Comparison of ENCODE assay signal across 9 mouse cellular contexts in genomic region chr10:127353909-127354895, GRCm38 (mm10). TPM values are rescaled to one million over a fixed set of nuclear protein-coding genes. Genes with fewer than 3 reads are reported as not detected.
DNase-seq lines count a peak whose midpoint lies in the region; ATAC-seq and TF ChIP-seq lines count a peak whose summit lies in the region.
"Had no signal": no experiment of that assay in that cellular context is flagged by ENCODE, and none has a peak within 500 bp of the region (broad histone marks: within the 10 kb centered on the region; RNA-seq: fewer than 3 reads in every experiment).

Inhbe (minus strand) TSS chr10:127354411.

- no peak within 1 kb of the TSS for H3K9ac ChIP-seq in hindbrain, postnatal 0 days (replicated peaks; ENCODE audit: low read length)
- H3K9ac ChIP-seq in neural tube, embryonic 15.5 days (replicated peaks), result no peak within 1 kb of the TSS
- no peak within 1 kb of the TSS for H3K9ac ChIP-seq in forebrain, embryonic 12.5 days
- H3K9ac ChIP-seq in kidney, embryonic 14.5 days (ENCODE audit: low read depth, low read length), result no peak within 1 kb of the TSS

- no peak within 1 kb of the TSS for H3K4me3 ChIP-seq in hindbrain, postnatal 0 days (ENCODE audit: low read length)
- H3K4me3 ChIP-seq in hindbrain, embryonic 10.5 days, result no peak within 1 kb of the TSS
- H3K4me3 ChIP-seq in neural tube, embryonic 15.5 days (replicated peaks), result no peak within 1 kb of the TSS
- H3K4me3 ChIP-seq in forebrain, embryonic 12.5 days (replicated peaks), result no peak within 1 kb of the TSS
- no peak within 1 kb of the TSS for H3K4me3 ChIP-seq in kidney, embryonic 14.5 days (ENCODE audit: low read length)

- H3K36me3 ChIP-seq in hindbrain, postnatal 0 days (ENCODE audit: insufficient read depth, low read length), result no peaks in the 10 kb centered on the region
- H3K36me3 ChIP-seq in hindbrain, embryonic 10.5 days, result no peaks in the 10 kb centered on the region
- no peaks in the 10 kb centered on the region for H3K36me3 ChIP-seq in neural tube, embryonic 15.5 days
- no peaks in the 10 kb centered on the region for H3K36me3 ChIP-seq in forebrain, embryonic 12.5 days (replicated peaks)
- no peaks in the 10 kb centered on the region for H3K36me3 ChIP-seq in kidney, embryonic 14.5 days (ENCODE audit: control insufficient read depth, insufficient read depth, low read length)

- ATAC-seq in hindbrain, postnatal 0 days, result no peak
- ATAC-seq in neural tube, embryonic 15.5 days (ENCODE audit: low FRiP score), result no peak
- ATAC-seq in forebrain, embryonic 12.5 days (ENCODE audit: low FRiP score), result no peak
- ATAC-seq in kidney, embryonic 14.5 days (ENCODE audit: low FRiP score, low TSS enrichment), result no peak

- no peaks in the 10 kb centered on the region; the same call in 1 of the 2 replicates for H3K27me3 ChIP-seq in hindbrain, postnatal 0 days (ENCODE audit: insufficient read depth, low read length)
- H3K27me3 ChIP-seq in hindbrain, embryonic 10.5 days (ENCODE audit: insufficient read depth, poor library complexity, severe bottlenecking), result peaks cover 30% of the 10 kb centered on the region
- 0 out of 2 replicates have a peak, but pooled peaks cover 5% of the 10 kb centered on the region for H3K27me3 ChIP-seq in neural tube, embryonic 15.5 days (replicated peaks)
- H3K27me3 ChIP-seq in forebrain, embryonic 12.5 days, result peaks cover 30% of the 10 kb centered on the region
- H3K27me3 ChIP-seq in kidney, embryonic 14.5 days (ENCODE audit: control insufficient read depth, insufficient read depth, low read length), result no peaks in the 10 kb centered on the region

- TF ChIP-seq CTCF in hindbrain, postnatal 0 days (IDR thresholded peaks at IDR 0.05; ENCODE audit: low read depth), result peak; percentile 62

- no peak within 1 kb of the TSS for H3K4me2 ChIP-seq in hindbrain, postnatal 0 days (ENCODE audit: low read depth, low read length)
- no peak within 1 kb of the TSS for H3K4me2 ChIP-seq in neural tube, embryonic 15.5 days
- no peak within 1 kb of the TSS for H3K4me2 ChIP-seq in forebrain, embryonic 12.5 days
- no peak within 1 kb of the TSS for H3K4me2 ChIP-seq in kidney, embryonic 14.5 days (replicated peaks; ENCODE audit: low read depth, low read length)

- 87% methylated on average over 18 of the region's 18 CpGs for WGBS in hindbrain, postnatal 0 days
- WGBS in hindbrain, embryonic 10.5 days, result 88% methylated on average over 18 of the region's 18 CpGs
- 88% methylated on average over 18 of the region's 18 CpGs for WGBS in neural tube, embryonic 15.5 days
- 87% methylated on average over 18 of the region's 18 CpGs for WGBS in forebrain, embryonic 12.5 days
- WGBS in kidney, embryonic 14.5 days, result 86% methylated on average over 18 of the region's 18 CpGs

- no peaks in the 10 kb centered on the region for H3K4me1 ChIP-seq in hindbrain, postnatal 0 days (ENCODE audit: insufficient read depth, low read length)
- peaks cover 28% of the 10 kb centered on the region for H3K4me1 ChIP-seq in hindbrain, embryonic 10.5 days (replicated peaks)
- H3K4me1 ChIP-seq in neural tube, embryonic 15.5 days, result peaks cover 8% of the 10 kb centered on the region; the same call in 1 of the 2 replicates
- peaks cover 8% of the 10 kb centered on the region for H3K4me1 ChIP-seq in forebrain, embryonic 12.5 days
- H3K4me1 ChIP-seq in kidney, embryonic 14.5 days (ENCODE audit: control insufficient read depth, insufficient read depth, low read length), result 0 out of 2 replicates have a peak, but pooled peaks cover 3% of the 10 kb centered on the region

- peak; percentile 15 for DNase-seq in hindbrain, postnatal 0 days (ENCODE audit: low spot score)
- DNase-seq in hindbrain, embryonic 10.5 days (ENCODE audit: low spot score), result no peak
- DNase-seq in MN1 (ENCODE audit: low spot score), result peak; percentile 43
- DNase-seq in embryo, embryonic 11 days, result peak; percentile 26
- DNase-seq in left cerebral cortex, adult 9 months (ENCODE audit: low spot score in 2 of 2), result peak; percentile 85 to 90

- H3K9me3 ChIP-seq in hindbrain, postnatal 0 days (ENCODE audit: low read length), result no peaks in the 10 kb centered on the region
- H3K9me3 ChIP-seq in hindbrain, embryonic 10.5 days, result no peaks in the 10 kb centered on the region
- no peaks in the 10 kb centered on the region for H3K9me3 ChIP-seq in neural tube, embryonic 15.5 days (replicated peaks)
- H3K9me3 ChIP-seq in forebrain, embryonic 12.5 days, result no peaks in the 10 kb centered on the region
- no peaks in the 10 kb centered on the region for H3K9me3 ChIP-seq in kidney, embryonic 14.5 days (ENCODE audit: control insufficient read depth, low read length)

- no peak within 1 kb of the TSS for H3K27ac ChIP-seq in hindbrain, postnatal 0 days
- no peak within 1 kb of the TSS; the same call in 1 of the 2 replicates for H3K27ac ChIP-seq in hindbrain, embryonic 10.5 days
- H3K27ac ChIP-seq in neural tube, embryonic 15.5 days (replicated peaks), result no peak within 1 kb of the TSS
- H3K27ac ChIP-seq in forebrain, embryonic 12.5 days, result no peak within 1 kb of the TSS
- no peak within 1 kb of the TSS for H3K27ac ChIP-seq in kidney, embryonic 14.5 days (ENCODE audit: low read depth, low read length)

RNA-seq across cellular contexts. Expression of gene Inhbe, which starts in this region (rescaled TPM):
- total RNA-seq in hindbrain, postnatal 0 days (2014; rRNA removed), result not detected in 2 replicates
- not detected in 2 replicates for polyA plus RNA-seq in hindbrain, postnatal 0 days (2015; fragmentation: Nextera tagmentation; extraction: Ambion mirVana)
- polyA plus RNA-seq in hindbrain, embryonic 10.5 days (2016; fragmentation: Nextera tagmentation; extraction: Ambion mirVana), result not detected in 2 replicates
- polyA plus RNA-seq in neural tube, embryonic 15.5 days (2015; fragmentation: Nextera tagmentation; extraction: Ambion mirVana), result 0.03 TPM in 1 of 2 replicates, not detected in the other
- polyA plus RNA-seq in forebrain, embryonic 12.5 days (2016; fragmentation: Nextera tagmentation; extraction: Ambion mirVana), result 0.06 TPM in 1 of 2 replicates, not detected in the other
- 0.07 and 0.08 TPM in 2 replicates for polyA plus RNA-seq in kidney, embryonic 14.5 days (2014; fragmentation: Nextera tagmentation; extraction: Ambion mirVana)
- total RNA-seq: heart, postnatal 36 days had no signal

Comparison
In these comparisons a context has a peak if more than half of its experiments do, and no peak if none do; other contexts are left out.
1. Peak in DNase-seq in hindbrain, postnatal 0 days; RNA of the gene not detected or under 1 TPM.